Mouse (Mus musculus): ENCODE measurements around the gene Angptl8. TPM values are rescaled to one million over a fixed set of nuclear protein-coding genes. Genes with fewer than 3 reads are reported as not detected.
"Not testable (repeated sequence)": the region's sequence is repeated elsewhere in the genome, so short reads cannot be mapped to it uniquely, and the experiment has no call there.

Gene Angptl8
- total RNA-seq, 2 experiments from 2014 or later = not detected

- intact Hi-C loops (cut with DNase I; ENCODE audit: low total_unique reads) = no loop called here
Measured at GRCm38 (mm10) chr9:21845381-21846080, 10.2 kb downstream of the Angptl8 start.

GRCm38 (mm10) chr9:21846755-21847341, 11.5 kb downstream of the Angptl8 start:
- DNase-seq = peak; percentile 69
- intact Hi-C loops (cut with DNase I; ENCODE audit: low total_unique reads) = no loop called here

More at GRCm38 (mm10) chr9:21845381-21846080, 10.2 kb downstream of the Angptl8 start:
- DNase-seq = no peak

GRCm38 (mm10) chr9:21847425-21847824, 12.1 kb downstream of the Angptl8 start:
- DNase-seq = no peak
- intact Hi-C loops (cut with DNase I; ENCODE audit: low total_unique reads) = no loop called here

- intact Hi-C loops (cut with DNase I; ENCODE audit: low total_unique reads) = no loop called here
Measured at GRCm38 (mm10) chr9:21847926-21848325, 12.6 kb downstream of the Angptl8 start.

GRCm38 (mm10) chr9:21849691-21850677, 14.7 kb downstream of the Angptl8 start:
- intact Hi-C loops (cut with DNase I; ENCODE audit: low total_unique reads) = no loop called here
- DNase-seq = no peak

More at GRCm38 (mm10) chr9:21847926-21848325, 12.6 kb downstream of the Angptl8 start:
- no peak for DNase-seq

- DNase-seq = no peak
- intact Hi-C loops (cut with DNase I; ENCODE audit: low total_unique reads) = no loop called here
Measured at GRCm38 (mm10) chr9:21851084-21851483, 15.8 kb downstream of the Angptl8 start.

- intact Hi-C loops (cut with DNase I; ENCODE audit: low total_unique reads) = no loop called here
- DNase-seq = peak; percentile 85
Measured at GRCm38 (mm10) chr9:21852128-21853091, 17.1 kb downstream of the Angptl8 start, which contains the start of gene Dock6. Dock6 (minus strand) TSS chr9:21852635.

- no peak for DNase-seq
- intact Hi-C loops (cut with DNase I; ENCODE audit: low total_unique reads) = no loop called here
Measured at GRCm38 (mm10) chr9:21853961-21854360, 18.7 kb downstream of the Angptl8 start.

GRCm38 (mm10) chr9:21854894-21855293, 19.6 kb downstream of the Angptl8 start:
- intact Hi-C loops (cut with DNase I; ENCODE audit: low total_unique reads) = no loop called here
- DNase-seq = no peak

GRCm38 (mm10) chr9:21857501-21857900, 22.2 kb downstream of the Angptl8 start:
- DNase-seq = no peak
- intact Hi-C loops (cut with DNase I; ENCODE audit: low total_unique reads) = no loop called here

GRCm38 (mm10) chr9:21858084-21858483, 22.8 kb downstream of the Angptl8 start:
- DNase-seq = no peak

GRCm38 (mm10) chr9:21859606-21860005, 24.3 kb downstream of the Angptl8 start:
- no peak for DNase-seq
- intact Hi-C loops (cut with DNase I; ENCODE audit: low total_unique reads) = no loop called here

More at GRCm38 (mm10) chr9:21858084-21858483, 22.8 kb downstream of the Angptl8 start:
- intact Hi-C loops (cut with DNase I; ENCODE audit: low total_unique reads) = no loop called here

GRCm38 (mm10) chr9:21860349-21860748, 25.0 kb downstream of the Angptl8 start:
- DNase-seq; intact Hi-C loops (cut with DNase I; ENCODE audit: low total_unique reads): not testable (repeated sequence)

GRCm38 (mm10) chr9:21862181-21862580, 26.9 kb downstream of the Angptl8 start:
- no peak for DNase-seq
- intact Hi-C loops (cut with DNase I; ENCODE audit: low total_unique reads) = no loop called here

GRCm38 (mm10) chr9:21865673-21866398, 30.5 kb downstream of the Angptl8 start:
- no peak for DNase-seq
- intact Hi-C loops (cut with DNase I; ENCODE audit: low total_unique reads) = no loop called here

GRCm38 (mm10) chr9:21866641-21867040, 31.3 kb downstream of the Angptl8 start:
- intact Hi-C loops (cut with DNase I; ENCODE audit: low total_unique reads) = no loop called here
- no peak for DNase-seq

GRCm38 (mm10) chr9:21867726-21868125, 32.4 kb downstream of the Angptl8 start:
- intact Hi-C loops (cut with DNase I; ENCODE audit: low total_unique reads) = no loop called here
- no peak for DNase-seq

GRCm38 (mm10) chr9:21869290-21869689, 34.0 kb downstream of the Angptl8 start:
- DNase-seq = peak; percentile 74
- intact Hi-C loops (cut with DNase I; ENCODE audit: low total_unique reads) = not testable (repeated sequence)
